Mouse (Mus musculus): Measurements from ENCODE around the gene Crtac1.

Gene Crtac1

DNA sequence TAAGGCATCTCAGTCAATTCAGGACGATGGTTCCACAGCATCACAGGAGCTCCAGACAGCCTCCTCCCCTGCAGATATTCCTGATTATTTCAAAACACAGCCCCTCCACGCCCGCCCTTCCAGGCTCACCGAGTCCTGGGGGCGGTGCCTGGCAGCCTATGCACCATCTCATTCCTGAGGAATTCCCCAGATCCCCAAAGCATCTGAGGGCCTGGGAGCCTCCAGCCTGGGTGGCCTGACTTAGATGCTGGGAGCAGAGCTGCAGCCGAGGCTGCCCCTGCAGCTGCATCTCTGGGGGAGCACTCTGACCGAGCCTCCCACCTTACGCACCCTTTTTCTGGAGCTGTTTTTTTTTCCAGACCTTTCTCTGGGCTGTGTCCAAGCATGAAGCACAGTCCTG, 190.7 kb downstream of the Crtac1 start:
- no peak for DNase-seq (ENCODE audit: low spot score in 2 of 2)

DNA sequence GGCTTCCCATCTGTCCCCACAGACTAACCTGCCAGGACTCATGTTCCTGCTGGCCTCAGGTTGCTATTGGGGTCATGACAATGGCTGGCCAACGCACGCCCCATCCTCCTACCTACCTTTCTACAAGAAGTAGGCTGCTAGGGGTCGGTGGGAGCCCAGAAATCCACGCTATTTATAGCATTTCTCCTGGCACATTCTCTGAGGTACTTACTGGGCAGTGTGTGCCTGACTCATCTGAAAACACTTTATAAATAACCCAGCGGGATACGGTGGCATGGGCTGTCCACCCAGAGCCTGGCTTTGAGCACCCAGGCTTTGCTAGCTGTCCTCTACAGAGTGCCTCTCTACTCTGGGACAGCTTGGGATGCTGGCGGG, 193.3 kb downstream of the Crtac1 start:
- peak in 1 of 2 experiments; percentile 34 for DNase-seq (ENCODE audit: low spot score in 2 of 2)

DNA sequence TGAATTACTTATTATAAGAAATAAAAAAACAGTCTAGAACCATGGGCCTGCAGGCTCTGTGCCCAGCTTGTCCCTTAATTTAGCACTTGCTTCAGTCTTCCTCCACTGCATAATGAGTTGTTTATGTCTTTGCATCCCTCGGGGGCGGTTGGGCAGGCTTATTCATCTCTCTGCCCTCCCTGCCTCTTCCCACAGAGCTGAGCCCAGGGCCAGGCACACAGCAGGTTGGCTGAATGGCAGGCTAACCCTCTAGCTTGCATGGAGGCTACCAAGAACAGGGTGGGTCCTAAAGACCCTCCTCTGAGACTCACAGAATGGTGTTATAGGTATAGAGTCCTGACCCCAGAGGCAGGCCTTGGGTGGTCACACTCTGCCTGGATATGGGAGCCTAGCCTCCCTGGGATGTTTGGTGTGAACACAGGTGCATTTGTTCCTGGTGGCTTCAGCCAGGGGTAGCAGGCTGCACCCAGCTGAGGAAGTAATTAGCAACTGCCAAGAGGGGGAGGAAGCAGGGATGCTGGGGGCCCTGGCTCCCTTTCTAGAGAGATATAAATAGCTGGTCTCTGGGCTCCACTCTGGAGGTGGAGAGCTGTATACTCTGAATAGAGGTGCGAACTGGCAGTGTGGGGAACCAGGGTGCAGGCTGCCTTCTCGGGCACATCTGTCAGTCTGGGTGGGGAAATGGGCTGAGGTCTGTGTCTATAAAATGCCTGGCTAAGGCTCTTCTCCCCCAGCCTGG, 193.8 kb downstream of the Crtac1 start:
- peak in 1 of 2 experiments; percentile 71 for DNase-seq (ENCODE audit: low spot score in 2 of 2)
